Mouse (Mus musculus): ENCODE data around the gene Atp11c. TPM values are rescaled to one million over a fixed set of nuclear protein-coding genes. Genes with fewer than 3 reads are reported as not detected.

Atp11c gene
- 9.1 TPM for polyA plus RNA-seq (2017; shearing (Covaris generic))

GRCm38 (mm10) chrX:60592598-60592997 lies at the start of gene Atp11c:
TSS of gene Atp11c (minus strand) at chrX:60592698.

GRCm38 (mm10) chrX:60539149-60539548 lies 53.3 kb downstream of the Atp11c start, which contains the start of gene Gm7073:
TSS of gene Gm7073 (minus strand) at chrX:60539249.

GRCm38 (mm10) chrX:60178744-60179458 lies 413.6 kb downstream of the Atp11c start, which contains the start of gene Mcf2:
TSS of gene Mcf2 (minus strand) at chrX:60179089.

Other genes with a start within 250 kb of the Atp11c start
- not detected for gene Gm7073, start 53.4 kb downstream of the Atp11c start, polyA plus RNA-seq (2017; shearing (Covaris generic))